Mouse (Mus musculus) lung, adult 2 months (tissue): ENCODE data around the gene Tmem151a.

Source experiments
- CTCF ChIP-seq: fragments of 200-500 bp; IDR thresholded peaks from 2 replicates; pipeline ENCODE4 v1.5.1; 2011; ENCODE audit warnings: mild to moderate bottlenecking, low read length, control low read depth; ENCODE audit not compliant: insufficient read depth
- POLR2A ChIP-seq: fragments of 200-500 bp; IDR thresholded peaks from 2 replicates; pipeline ENCODE4 v1.6.1; 2011; ENCODE audit warnings: low read depth, mild to moderate bottlenecking, control low read depth, low read length, borderline replicate concordance; ENCODE audit errors: extremely low read depth

DNA sequence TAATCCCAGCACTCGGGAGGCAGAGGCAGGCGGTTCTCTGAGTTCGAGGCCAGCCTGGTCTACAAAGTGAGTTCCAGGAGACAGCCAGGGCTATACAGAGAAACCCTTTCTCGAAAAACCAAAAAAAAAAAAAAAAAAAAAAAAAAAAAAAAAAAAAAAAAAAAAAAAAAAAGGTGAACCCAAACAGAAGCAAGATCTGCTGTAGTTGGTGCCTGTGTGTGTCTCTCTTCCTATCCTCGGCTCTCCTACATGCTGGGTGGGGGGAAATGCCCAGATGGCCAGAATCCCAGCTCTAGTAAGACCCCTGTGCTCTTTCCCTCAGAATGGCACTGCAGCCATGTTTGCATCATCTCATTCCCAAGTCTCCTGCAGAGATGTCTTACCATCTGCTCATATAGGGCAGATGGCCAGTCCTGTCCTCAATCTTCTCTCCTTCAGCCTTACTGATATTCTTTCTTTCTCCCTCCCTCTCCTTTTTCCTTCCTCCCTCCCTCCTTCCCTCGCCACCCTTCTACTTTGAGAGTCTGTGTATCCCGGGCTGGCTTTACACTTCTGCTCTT, 38.8 kb upstream of the Tmem151a start:
- no peak for TF ChIP-seq POLR2A
- TF ChIP-seq CTCF = no peak
